Mouse (Mus musculus) heart, postnatal 0 days (tissue): ENCODE data around the gene Gm28308. TPM values are rescaled to one million over a fixed set of nuclear protein-coding genes. Genes with fewer than 3 reads are reported as not detected.

Experiments used
- ATAC-seq: fragments of 200-750 bp; cut with Nextera tagmentation; 2 replicates; pipeline ENCODE4 v1.8.0; 2017; ENCODE audit warnings: low read depth, moderate number of reproducible peaks, moderate library complexity; ENCODE audit not compliant: insufficient read depth
- DNase-seq: peaks from one replicate; pipeline ENCODE4 v3.0.0-alpha.2; 2016; ENCODE audit warnings: low spot score
- H3K27ac ChIP-seq: fragments of 300-500 bp; sonication (generic); 2 replicates; pipeline ENCODE4 v1.5.1; 2014; ENCODE audit warnings: low read depth, mild to moderate bottlenecking
- H3K27me3 ChIP-seq: fragments of 300-500 bp; sonication (generic); 2 replicates; pipeline ENCODE4 v1.6.1; 2014; ENCODE audit warnings: low read length, mixed read lengths; ENCODE audit not compliant: control insufficient read depth, insufficient read depth
- H3K36me3 ChIP-seq: fragments of 300-500 bp; sonication (generic); replicated peaks from 2 replicates; pipeline ENCODE4 v1.6.1; 2014; ENCODE audit warnings: low read length, mixed read lengths; ENCODE audit not compliant: control insufficient read depth, insufficient read depth
- H3K4me1 ChIP-seq: fragments of 300-500 bp; sonication (generic); 2 replicates; pipeline ENCODE4 v1.6.1; 2014; ENCODE audit warnings: antibody characterized with exemption; ENCODE audit not compliant: control insufficient read depth, insufficient read depth
- H3K4me2 ChIP-seq: fragments of 300-500 bp; sonication (generic); 2 replicates; pipeline ENCODE4 v1.6.1; 2014; ENCODE audit warnings: low read depth, mild to moderate bottlenecking, low read length, moderate library complexity
- H3K4me3 ChIP-seq: fragments of 300-500 bp; sonication (generic); 2 replicates; pipeline ENCODE4 v1.5.1; 2014; ENCODE audit warnings: low read depth, low read length
- H3K9ac ChIP-seq: fragments of 300-500 bp; sonication (generic); replicated peaks from 2 replicates; pipeline ENCODE4 v1.6.1; 2014; ENCODE audit warnings: low read depth, low read length, mixed read lengths
- H3K9me3 ChIP-seq: fragments of 300-500 bp; sonication (generic); replicated peaks from 2 replicates; pipeline ENCODE4 v1.6.1; 2016; ENCODE audit warnings: low read length; ENCODE audit not compliant: control insufficient read depth
- CTCF ChIP-seq: IDR thresholded peaks from 2 replicates; pipeline ENCODE4 v1.5.1; 2016; ENCODE audit warnings: antibody characterized with exemption, control low read depth, low read depth
- EP300 ChIP-seq: IDR thresholded peaks from 2 replicates; pipeline ENCODE4 v1.6.1; 2016; ENCODE audit warnings: antibody characterized with exemption, low read depth
- WGBS: fragments of 180-500 bp; shearing (Covaris S2); extraction: QIAGEN DNeasy Blood & Tissue Kit; methylation state at CpG from one replicate; pipeline ENCODE4 v1.1.7; 2014; 5-methylcytosine and 5-hydroxymethylcytosine counted together
- microRNA counts: library from miRNA; unstranded; fragments of <30 nt; microRNA quantifications from one replicate; lab custom pipeline; 2015
- microRNA-seq: library from miRNA; unstranded; fragments of <30 nt; microRNA quantifications from one replicate; pipeline ENCODE4, GENCODE M21; 2016
- polyA plus RNA-seq: library from polyadenylated mRNA; unstranded; fragments of >200 nt; fragmentation: Nextera tagmentation; extraction: Ambion mirVana; gene quantifications from 2 replicates; pipeline ENCODE4 v1.2.1, GENCODE M21; 2015
- total RNA-seq: library from RNA; depleted of rRNA; stranded (reverse); fragments of >200 nt; gene quantifications from 2 replicates; pipeline ENCODE4 v1.2.3, GENCODE M21; 2014; ENCODE audit warnings: low replicate concordance; rRNA removed

The Gm28308 gene
- total and polyA plus RNA-seq, 2 experiments from 2014 or later: not detected

DNA sequence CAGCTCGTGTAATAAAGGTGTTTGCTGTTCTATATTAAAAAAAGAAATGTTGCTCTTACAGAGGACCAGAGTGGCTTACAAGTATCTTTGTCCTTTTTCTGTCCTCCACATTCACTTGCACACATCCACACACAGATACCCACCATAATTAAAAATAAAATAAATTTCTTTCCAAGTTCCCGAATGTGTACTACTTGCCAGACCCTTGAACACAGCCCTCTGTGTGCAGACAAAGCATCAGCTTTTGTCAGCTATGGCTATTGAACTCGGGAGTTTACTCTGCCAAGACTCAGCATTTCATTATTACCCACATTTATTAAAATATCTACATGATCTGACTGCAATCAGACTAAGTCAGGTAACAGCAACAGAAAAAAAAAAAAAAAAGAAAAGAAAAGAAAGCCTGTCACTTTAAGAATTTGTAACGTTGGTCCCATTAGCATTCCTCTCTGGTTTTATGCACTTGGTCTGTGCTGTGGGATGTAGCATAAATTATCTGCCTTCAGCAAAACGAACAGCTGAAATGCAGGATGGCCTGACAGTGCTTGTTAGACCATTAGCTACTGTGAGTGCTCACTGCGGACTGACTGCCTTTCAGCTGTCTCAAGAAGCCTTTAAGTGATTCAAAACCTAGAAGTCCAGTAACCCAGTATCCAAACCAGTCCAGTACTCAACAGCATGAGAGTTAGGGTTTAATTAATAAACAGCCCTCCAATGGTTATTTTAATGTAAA, 94.1 kb downstream of the Gm28308 start:
- DNase-seq (no peak), ATAC-seq (no peak)
- Histone ChIP-seq H3K36me3 (no peaks in the 10 kb centered on the region), H3K9me3 (no peaks in the 10 kb centered on the region), H3K4me3 (no peak overlapping the region), H3K27ac (no peak overlapping the region), H3K27me3 (peaks cover 49% of the 10 kb centered on the region), H3K4me2 (no peak overlapping the region), H3K9ac (no peak overlapping the region), H3K4me1 (no peaks in the 10 kb centered on the region)
- TF ChIP-seq CTCF (no peak), EP300 (no peak)
- WGBS: 47% methylated on average over 6 of the region's 6 CpGs

DNA sequence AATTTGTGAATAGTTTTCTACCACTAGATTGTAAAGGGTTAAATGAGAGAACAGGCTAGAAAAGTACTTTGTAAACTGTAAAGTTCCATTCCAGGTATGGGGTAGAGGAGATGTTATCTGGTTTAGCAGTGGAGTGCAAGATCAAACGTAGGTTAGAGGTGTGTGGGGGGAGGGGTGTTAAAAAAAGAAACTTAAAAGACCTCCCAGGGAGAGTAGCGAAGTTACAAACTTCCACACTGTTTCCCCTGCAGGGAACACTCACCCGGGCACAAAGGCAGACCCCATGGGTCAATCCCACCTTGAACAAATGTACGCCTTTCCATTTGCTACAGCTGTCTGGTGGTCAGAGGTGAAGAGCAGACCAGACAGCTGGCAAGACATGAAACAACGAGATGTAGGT, 97.2 kb downstream of the Gm28308 start:
- no peak overlapping the region for H3K4me3 ChIP-seq
- H3K27ac ChIP-seq: no peak overlapping the region
- H3K9me3 ChIP-seq: no peaks in the 10 kb centered on the region
- ATAC-seq (no peak), DNase-seq (no peak)
- no peaks in the 10 kb centered on the region for H3K36me3 ChIP-seq
- no peak overlapping the region for H3K4me2 ChIP-seq
- 11% methylated on average over 5 of the region's 5 CpGs for WGBS
- no peak overlapping the region for H3K9ac ChIP-seq
- H3K4me1 ChIP-seq: no peaks in the 10 kb centered on the region
- peaks cover 59% of the 10 kb centered on the region for H3K27me3 ChIP-seq
- TF ChIP-seq EP300 (no peak), CTCF (no peak)

MicroRNAs within 50 kb of the gene (microRNA counts, 519-probe panel; counts per million panel counts)
- microRNA mmu-miR-196b (lab: Ali Mortazavi, UCI): 2,717 counts per million, percentile 30 among the panel's probes with 10 or more counts

Small RNA genes within 50 kb of the gene (microRNA-seq; reads per million reads assigned to microRNA genes)
- gene Mir196b: 102 reads per million, percentile 57 among the genes with 10 or more reads in this experiment

Other genes with a start within 250 kb of the Gm28308 start
- gene Skap2, start 200.8 kb downstream of the Gm28308 start, total RNA-seq: 2.7 and 13.9 TPM in 2 replicates
- gene Skap2, start 200.8 kb downstream of the Gm28308 start, polyA plus RNA-seq: 9.2 and 10.7 TPM in 2 replicates
- gene Hoxa1, start 55.0 kb downstream of the Gm28308 start, total RNA-seq: 0.23 TPM in 1 of 2 replicates, not detected in the other
- 0.08 and 0.15 TPM in 2 replicates for gene Hoxa1, start 55.0 kb downstream of the Gm28308 start, polyA plus RNA-seq
- not detected in 2 replicates for gene Hoxa2, start 48.5 kb downstream of the Gm28308 start, total RNA-seq
- 0.42 and 0.69 TPM in 2 replicates for gene Hoxa2, start 48.5 kb downstream of the Gm28308 start, polyA plus RNA-seq
- 0.08 and 0.84 TPM in 2 replicates for gene 5730596B20Rik, start 35.8 kb downstream of the Gm28308 start, total RNA-seq
- gene 5730596B20Rik, start 35.8 kb downstream of the Gm28308 start, polyA plus RNA-seq: 0.03 and 0.12 TPM in 2 replicates
- gene Hoxa4, start 21.6 kb downstream of the Gm28308 start, total RNA-seq: 0.38 TPM in 1 of 2 replicates, not detected in the other
- 0.08 and 0.18 TPM in 2 replicates for gene Hoxa4, start 21.6 kb downstream of the Gm28308 start, polyA plus RNA-seq
- gene Hoxa5, start 8.8 kb downstream of the Gm28308 start, total RNA-seq: 3.5 TPM in 1 of 2 replicates, not detected in the other
- 0.36 and 0.65 TPM in 2 replicates for gene Hoxa5, start 8.8 kb downstream of the Gm28308 start, polyA plus RNA-seq
- not detected in 2 replicates for gene Hoxa6, start 4.6 kb downstream of the Gm28308 start, total RNA-seq
- gene Hoxa6, start 4.6 kb downstream of the Gm28308 start, polyA plus RNA-seq: not detected in 2 replicates
- 2.3 TPM in 1 of 2 replicates, not detected in the other for gene Hoxa3, start within 50 bp of the Gm28308 start, total RNA-seq
- gene Hoxa3, start within 50 bp of the Gm28308 start, polyA plus RNA-seq: 0.36 and 0.37 TPM in 2 replicates
- not detected in 2 replicates for gene Hoxa7, start 8.5 kb upstream of the Gm28308 start, total RNA-seq
- gene Hoxa7, start 8.5 kb upstream of the Gm28308 start, polyA plus RNA-seq: 0.07 and 0.38 TPM in 2 replicates
- 0.19 TPM in 1 of 2 replicates, not detected in the other for gene Hoxa9, start 17.8 kb upstream of the Gm28308 start, total RNA-seq
- gene Hoxa9, start 17.8 kb upstream of the Gm28308 start, polyA plus RNA-seq: not detected in 2 replicates
- 5.0 TPM in 1 of 2 replicates, not detected in the other for gene Hoxa10, start 27.5 kb upstream of the Gm28308 start, total RNA-seq
- gene Hoxa10, start 27.5 kb upstream of the Gm28308 start, polyA plus RNA-seq: not detected in 2 replicates
- 0.11 TPM in 1 of 2 replicates, not detected in the other for gene Hoxa11, start 32.5 kb upstream of the Gm28308 start, total RNA-seq
- not detected in 2 replicates for gene Hoxa11, start 32.5 kb upstream of the Gm28308 start, polyA plus RNA-seq
- not detected in 2 replicates for gene Hoxa13, start 47.5 kb upstream of the Gm28308 start, total RNA-seq
- not detected in 2 replicates for gene Hoxa13, start 47.5 kb upstream of the Gm28308 start, polyA plus RNA-seq
- 0.15 TPM in 1 of 2 replicates, not detected in the other for gene Evx1, start 100.2 kb upstream of the Gm28308 start, total RNA-seq
- gene Evx1, start 100.2 kb upstream of the Gm28308 start, polyA plus RNA-seq: not detected in 2 replicates